Mouse (Mus musculus): ENCODE data around the gene Ncoa6. TPM values are rescaled to one million over a fixed set of nuclear protein-coding genes. Genes with fewer than 3 reads are reported as not detected.
A peak's percentile ranks its signal among the peaks of the same experiment; 100 is the strongest.

The Ncoa6 gene
- polyA plus RNA-seq, 1 experiment from 2014 or later, result 19.2 TPM

MicroRNA genes within 50 kb of the gene (microRNA counts, 519-probe panel; counts per million panel counts)
- 1,255 counts per million, percentile 77 among the panel's probes with 10 or more counts for microRNA mmu-miR-695

Other genes starting within 250 kb of the Ncoa6 start
- 425 and 519 TPM in 2 replicates for gene Dynlrb1, start 237.4 kb downstream of the Ncoa6 start, polyA plus RNA-seq (2016; fragmentation: Nextera tagmentation; extraction: Ambion mirVana)
- 123 and 212 TPM in 2 replicates for gene Map1lc3a, start 197.6 kb downstream of the Ncoa6 start, polyA plus RNA-seq (2016; fragmentation: Nextera tagmentation; extraction: Ambion mirVana)
- gene Pigu, start 116.5 kb downstream of the Ncoa6 start, polyA plus RNA-seq (2016; fragmentation: Nextera tagmentation; extraction: Ambion mirVana), result 52.4 and 57.1 TPM in 2 replicates
- 56.9 and 104 TPM in 2 replicates for gene Trp53inp2, start 92.8 kb downstream of the Ncoa6 start, polyA plus RNA-seq (2016; fragmentation: Nextera tagmentation; extraction: Ambion mirVana)
- 15.6 and 19.7 TPM in 2 replicates for gene Acss2, start 44.1 kb upstream of the Ncoa6 start, polyA plus RNA-seq (2016; fragmentation: Nextera tagmentation; extraction: Ambion mirVana)
- 16.6 and 33.1 TPM in 2 replicates for gene Ggt7, start 44.3 kb upstream of the Ncoa6 start, polyA plus RNA-seq (2016; fragmentation: Nextera tagmentation; extraction: Ambion mirVana)
- 19.9 and 20.6 TPM in 2 replicates for gene Gss, start 118.9 kb upstream of the Ncoa6 start, polyA plus RNA-seq (2016; fragmentation: Nextera tagmentation; extraction: Ambion mirVana)
- gene Myh7b, start 137.3 kb upstream of the Ncoa6 start, polyA plus RNA-seq (2016; fragmentation: Nextera tagmentation; extraction: Ambion mirVana), result 0.49 and 0.69 TPM in 2 replicates
- 133 and 160 TPM in 2 replicates for gene Trpc4ap, start 218.5 kb upstream of the Ncoa6 start, polyA plus RNA-seq (2016; fragmentation: Nextera tagmentation; extraction: Ambion mirVana)

All from hindbrain, embryonic 10.5 days (tissue).